Mouse (Mus musculus): ENCODE results near the gene Cmas. TPM values are rescaled to one million over a fixed set of nuclear protein-coding genes. Genes with fewer than 3 reads are reported as not detected.
A peak's percentile ranks its signal among the peaks of the same experiment; 100 is the strongest.

The Cmas gene
- total and polyA plus RNA-seq, 2 experiments from 2014 or later, result 59.1 to 171 TPM

DNA sequence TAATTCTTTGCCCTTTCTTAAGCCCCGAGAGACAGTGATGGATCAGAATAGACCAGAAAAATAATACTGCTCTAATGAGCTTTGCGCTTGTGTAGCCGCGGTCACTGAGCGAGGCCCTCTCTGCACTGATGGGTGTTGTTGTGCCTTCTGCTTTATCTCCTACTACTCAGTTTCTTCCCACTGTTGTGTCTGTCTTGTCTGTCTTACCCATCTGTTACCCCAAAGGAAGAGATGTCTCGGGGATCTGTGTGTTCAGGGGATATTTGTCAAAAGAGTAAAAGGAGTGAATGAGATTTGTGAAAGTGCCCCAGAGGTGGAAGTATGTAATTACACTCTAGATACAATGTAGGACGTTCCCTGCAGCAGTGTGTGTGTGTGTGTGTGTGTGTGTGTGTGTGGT, 38.3 kb upstream of the Cmas start:
- WGBS, result 65% methylated on average over 7 of the region's 7 CpGs
- peak; percentile 49; the same call in 1 of the 2 replicates for ATAC-seq
- no peaks in the 10 kb centered on the region for H3K27me3 ChIP-seq (ENCODE audit: insufficient read depth, low read length)
- H3K36me3 ChIP-seq (ENCODE audit: insufficient read depth, low read length), result no peaks in the 10 kb centered on the region
- H3K4me2 ChIP-seq (ENCODE audit: low read depth, low read length), result no peak overlapping the region
- no peaks in the 10 kb centered on the region for H3K9me3 ChIP-seq (ENCODE audit: low read length)
- no peak overlapping the region for H3K9ac ChIP-seq (replicated peaks; ENCODE audit: low read length)
- no peak overlapping the region for H3K4me3 ChIP-seq (ENCODE audit: low read length)
- TF ChIP-seq CTCF (IDR thresholded peaks at IDR 0.05; ENCODE audit: low read depth), result peak; percentile 54
- no peak for DNase-seq (ENCODE audit: low spot score)
- no peak overlapping the region for H3K27ac ChIP-seq
- no peaks in the 10 kb centered on the region for H3K4me1 ChIP-seq (ENCODE audit: insufficient read depth, low read length)

DNA sequence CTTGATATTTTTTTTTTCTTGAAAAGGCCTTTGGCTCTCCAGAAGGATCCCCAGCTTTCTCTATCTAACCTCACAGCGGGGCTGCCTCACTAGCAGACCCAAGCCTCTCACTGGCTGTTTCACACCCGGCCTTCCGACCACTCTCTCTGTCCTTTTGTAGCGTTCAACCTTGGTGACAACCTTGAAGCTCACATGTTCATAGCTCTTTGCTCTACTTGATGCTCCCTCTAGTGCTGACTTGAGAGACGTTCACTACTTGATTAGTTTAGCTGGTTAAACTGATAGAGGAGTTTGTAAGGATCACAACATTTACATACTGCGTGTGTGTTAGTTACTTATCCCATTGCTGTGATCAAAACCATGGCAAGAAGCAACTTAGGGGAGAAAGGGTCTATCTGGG, 35.8 kb upstream of the Cmas start:
- 77% methylated on average over 6 of the region's 6 CpGs for WGBS

DNA sequence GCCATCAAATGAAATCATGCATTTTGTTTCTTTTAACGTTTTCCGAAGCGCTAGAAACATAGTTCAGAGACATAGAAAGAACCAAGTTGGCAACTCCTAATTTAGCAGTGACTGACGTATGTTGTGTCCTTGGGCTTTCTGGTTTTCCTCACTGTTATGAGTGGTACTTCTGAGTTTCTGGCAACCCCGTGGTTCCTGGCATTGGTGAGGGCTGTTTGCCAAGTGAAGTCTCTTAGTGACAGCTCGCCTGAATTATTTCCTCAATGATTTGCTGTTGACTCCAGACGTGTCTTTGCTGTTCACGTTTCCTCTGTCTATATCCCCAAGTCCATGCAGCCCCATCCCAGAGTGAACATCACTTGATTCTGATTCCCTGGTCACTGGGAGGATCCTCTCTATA, 34.8 kb upstream of the Cmas start:
- no peak overlapping the region for H3K27ac ChIP-seq
- H3K9ac ChIP-seq (replicated peaks; ENCODE audit: low read length), result no peak overlapping the region
- no peaks in the 10 kb centered on the region for H3K9me3 ChIP-seq (ENCODE audit: low read length)
- no peaks in the 10 kb centered on the region for H3K27me3 ChIP-seq (ENCODE audit: insufficient read depth, low read length)
- WGBS, result 71% methylated on average over 8 of the region's 8 CpGs
- no peak overlapping the region for H3K4me3 ChIP-seq (ENCODE audit: low read length)
- TF ChIP-seq CTCF (IDR thresholded peaks at IDR 0.05; ENCODE audit: low read depth), result no peak
- no peak for ATAC-seq
- DNase-seq (ENCODE audit: low spot score), result no peak
- H3K36me3 ChIP-seq (ENCODE audit: insufficient read depth, low read length), result no peaks in the 10 kb centered on the region
- H3K4me1 ChIP-seq (ENCODE audit: insufficient read depth, low read length), result no peaks in the 10 kb centered on the region
- H3K4me2 ChIP-seq (ENCODE audit: low read depth, low read length), result no peak overlapping the region

More for the DNA sequence above, 35.8 kb upstream of the Cmas start:
- Histone ChIP-seq H3K27ac (no peak overlapping the region), H3K4me1 (ENCODE audit: insufficient read depth, low read length) (no peaks in the 10 kb centered on the region), H3K9ac (replicated peaks; ENCODE audit: low read length) (no peak overlapping the region), H3K4me3 (ENCODE audit: low read length) (no peak overlapping the region), H3K4me2 (ENCODE audit: low read depth, low read length) (no peak overlapping the region), H3K9me3 (ENCODE audit: low read length) (no peaks in the 10 kb centered on the region), H3K27me3 (ENCODE audit: insufficient read depth, low read length) (no peaks in the 10 kb centered on the region), H3K36me3 (ENCODE audit: insufficient read depth, low read length) (no peaks in the 10 kb centered on the region)
- TF ChIP-seq CTCF (IDR thresholded peaks at IDR 0.05; ENCODE audit: low read depth), result peak; percentile 16; the same call in 1 of the 2 replicates
- no peak for ATAC-seq
- no peak for DNase-seq (ENCODE audit: low spot score)

DNA sequence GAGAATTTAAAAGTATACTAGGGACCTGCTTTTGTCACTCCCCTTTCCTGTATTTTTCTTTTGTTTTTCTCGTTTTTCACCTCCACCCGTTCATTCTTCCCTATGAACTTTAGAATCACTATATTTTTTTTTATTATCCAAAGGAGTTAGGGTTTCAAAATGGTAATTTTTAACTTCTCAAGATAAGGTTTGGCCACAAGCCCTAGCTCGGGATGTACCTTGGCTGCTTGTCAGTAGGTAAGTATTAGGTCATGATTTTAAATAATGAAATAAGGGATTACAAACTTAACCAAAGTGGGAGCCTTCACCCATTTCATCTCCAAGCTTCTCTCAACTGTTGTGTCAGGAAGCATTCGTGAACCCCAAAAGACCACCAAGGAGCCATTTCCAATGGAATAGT, 30.5 kb upstream of the Cmas start:
- no peaks in the 10 kb centered on the region for H3K36me3 ChIP-seq (ENCODE audit: insufficient read depth, low read length)
- H3K4me2 ChIP-seq (ENCODE audit: low read depth, low read length), result no peak overlapping the region
- ATAC-seq, result no peak
- H3K9me3 ChIP-seq (ENCODE audit: low read length), result no peaks in the 10 kb centered on the region
- no peak overlapping the region for H3K9ac ChIP-seq (replicated peaks; ENCODE audit: low read length)
- WGBS, result 82% methylated on average over 4 of the region's 4 CpGs
- TF ChIP-seq CTCF (IDR thresholded peaks at IDR 0.05; ENCODE audit: low read depth), result no peak
- no peak for DNase-seq (ENCODE audit: low spot score)
- H3K27me3 ChIP-seq (ENCODE audit: insufficient read depth, low read length), result no peaks in the 10 kb centered on the region
- no peak overlapping the region for H3K27ac ChIP-seq
- H3K4me3 ChIP-seq (ENCODE audit: low read length), result no peak overlapping the region
- no peaks in the 10 kb centered on the region for H3K4me1 ChIP-seq (ENCODE audit: insufficient read depth, low read length)

DNA sequence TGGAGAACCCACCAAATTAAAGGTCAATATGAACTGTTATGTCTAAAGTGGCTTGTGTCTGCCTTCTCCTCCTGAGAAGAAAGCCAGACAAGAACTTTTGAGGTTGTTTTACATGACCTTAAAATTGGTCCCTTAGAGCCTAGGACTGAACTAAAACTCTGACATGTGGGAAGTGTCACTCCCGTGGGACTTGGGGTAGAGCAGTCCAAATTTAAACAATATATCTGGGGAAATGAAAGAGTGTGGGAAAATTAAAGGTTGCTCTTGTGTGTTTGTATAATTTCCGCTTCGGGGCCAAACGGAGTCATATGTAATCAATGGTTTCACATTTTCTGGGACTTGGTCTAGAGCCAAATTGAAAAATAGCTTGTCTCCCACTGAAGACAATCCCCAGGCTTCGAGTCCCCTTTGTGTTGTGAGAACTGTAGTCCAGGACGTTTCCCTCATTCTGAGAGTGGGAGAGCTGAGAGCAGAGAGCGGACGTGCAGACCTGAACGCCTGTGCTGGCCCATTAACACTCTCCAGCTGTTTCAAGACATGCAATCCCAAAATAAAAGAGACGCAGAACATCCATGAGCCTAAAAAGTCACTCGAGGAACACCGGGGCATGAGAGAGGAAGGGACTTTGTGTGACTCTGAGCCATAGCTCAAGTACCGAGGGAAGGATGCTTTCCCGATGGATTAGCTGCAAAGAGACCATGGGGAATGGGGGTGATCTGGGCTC, 23.8 kb upstream of the Cmas start:
- no peak overlapping the region for H3K9ac ChIP-seq (replicated peaks; ENCODE audit: low read length)
- no peaks in the 10 kb centered on the region for H3K36me3 ChIP-seq (ENCODE audit: insufficient read depth, low read length)
- no peaks in the 10 kb centered on the region for H3K27me3 ChIP-seq (ENCODE audit: insufficient read depth, low read length)
- no peak overlapping the region for H3K4me2 ChIP-seq (ENCODE audit: low read depth, low read length)
- 70% methylated on average over 14 of the region's 14 CpGs for WGBS
- H3K4me1 ChIP-seq (ENCODE audit: insufficient read depth, low read length), result no peaks in the 10 kb centered on the region
- ATAC-seq (no peak), DNase-seq (ENCODE audit: low spot score) (no peak)
- TF ChIP-seq CTCF (IDR thresholded peaks at IDR 0.05; ENCODE audit: low read depth), result no peak
- no peak overlapping the region for H3K27ac ChIP-seq
- no peaks in the 10 kb centered on the region for H3K9me3 ChIP-seq (ENCODE audit: low read length)
- H3K4me3 ChIP-seq (ENCODE audit: low read length), result no peak overlapping the region

DNA sequence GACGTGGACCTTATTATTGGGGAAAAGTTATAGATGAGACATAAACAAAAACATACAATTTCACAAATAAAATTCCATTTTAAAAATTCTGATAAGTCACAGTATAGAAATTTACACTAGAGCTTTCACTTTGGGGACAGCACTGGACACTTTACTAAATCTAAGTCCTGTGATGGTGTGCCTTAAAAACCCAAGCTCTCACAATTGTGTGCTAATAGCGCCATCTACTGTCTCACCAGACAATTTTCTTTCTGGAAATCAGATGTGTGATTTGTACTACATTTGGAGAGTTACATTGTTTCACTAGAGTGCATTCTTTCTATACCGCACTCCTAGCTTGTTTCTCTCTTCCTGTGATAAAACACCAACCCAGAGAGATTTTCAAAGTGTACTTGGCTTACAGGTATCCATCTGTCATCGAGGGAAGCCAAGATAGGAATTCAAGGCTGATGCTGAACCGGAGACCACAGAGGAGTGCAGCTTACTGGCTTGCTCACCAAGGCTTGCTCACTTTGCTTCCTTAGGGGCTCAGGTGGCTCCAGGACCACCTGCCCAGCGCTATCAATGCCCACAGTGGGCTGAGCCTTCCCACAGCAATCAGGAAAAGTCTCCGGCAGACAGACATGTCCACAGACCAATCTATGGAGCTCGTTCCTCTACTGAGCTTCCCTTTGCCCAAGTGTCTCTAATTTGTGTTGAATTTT, 21.0 kb upstream of the Cmas start:
- H3K4me2 ChIP-seq (ENCODE audit: low read depth, low read length), result no peak overlapping the region
- TF ChIP-seq CTCF (IDR thresholded peaks at IDR 0.05; ENCODE audit: low read depth), result peak; percentile 82
- no peaks in the 10 kb centered on the region for H3K4me1 ChIP-seq (ENCODE audit: insufficient read depth, low read length)
- no peaks in the 10 kb centered on the region for H3K36me3 ChIP-seq (ENCODE audit: insufficient read depth, low read length)
- no peak overlapping the region for H3K4me3 ChIP-seq (ENCODE audit: low read length)
- H3K9me3 ChIP-seq (ENCODE audit: low read length), result no peaks in the 10 kb centered on the region
- DNase-seq (ENCODE audit: low spot score) (peak; percentile 86), ATAC-seq (peak; percentile 49; the same call in 1 of the 2 replicates)
- no peak overlapping the region for H3K27ac ChIP-seq
- H3K9ac ChIP-seq (replicated peaks; ENCODE audit: low read length), result no peak overlapping the region
- H3K27me3 ChIP-seq (ENCODE audit: insufficient read depth, low read length), result no peaks in the 10 kb centered on the region
- WGBS, result 47% methylated on average over 8 of the region's 8 CpGs

DNA sequence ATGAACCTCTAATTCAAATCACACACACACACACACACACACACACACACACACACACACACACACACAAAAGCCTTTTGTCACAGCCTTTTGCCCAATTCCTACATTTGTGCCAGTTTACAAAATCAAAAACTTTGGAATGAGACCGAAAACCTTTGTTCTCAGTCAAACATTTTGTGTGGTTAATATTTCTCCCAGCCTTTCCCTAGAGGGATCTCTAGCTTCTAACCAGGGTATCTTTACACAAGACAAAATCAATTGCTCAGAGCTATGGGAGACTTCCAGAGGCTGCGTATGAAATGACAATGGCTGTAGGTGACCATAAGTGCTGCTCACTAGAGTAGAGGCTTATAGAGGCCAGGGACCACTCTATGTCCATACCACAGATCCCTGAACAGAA, 18.3 kb upstream of the Cmas start:
- no peaks in the 10 kb centered on the region for H3K36me3 ChIP-seq (ENCODE audit: insufficient read depth, low read length)
- no peaks in the 10 kb centered on the region for H3K4me1 ChIP-seq (ENCODE audit: insufficient read depth, low read length)
- H3K4me3 ChIP-seq (ENCODE audit: low read length), result no peak overlapping the region
- no peak overlapping the region for H3K27ac ChIP-seq
- no peaks in the 10 kb centered on the region for H3K27me3 ChIP-seq (ENCODE audit: insufficient read depth, low read length)
- DNase-seq (ENCODE audit: low spot score), result no peak
- no peaks in the 10 kb centered on the region for H3K9me3 ChIP-seq (ENCODE audit: low read length)
- no peak overlapping the region for H3K4me2 ChIP-seq (ENCODE audit: low read depth, low read length)
- no peak overlapping the region for H3K9ac ChIP-seq (replicated peaks; ENCODE audit: low read length)
- no peak for ATAC-seq
- WGBS, result 92% methylated on average over 2 of the region's 2 CpGs
- no peak for TF ChIP-seq CTCF (IDR thresholded peaks at IDR 0.05; ENCODE audit: low read depth)

Data from hindbrain, postnatal 0 days (tissue).